Mouse (Mus musculus) 3134 (cell line): Measurements from ENCODE around the gene Samd15.
"Not testable (repeated sequence)": the region's sequence is repeated elsewhere in the genome, so short reads cannot be mapped to it uniquely, and the experiment has no call there.

Source experiments
- DNase-seq: peaks from one replicate; pipeline ENCODE4 v3.0.0-alpha.2; 2011; ENCODE audit warnings: low spot score; ENCODE audit not compliant: insufficient read length; ENCODE audit errors: extremely low read depth

Samd15 gene

GRCm38 (mm10) chr12:87199206-87199972 is at the start of gene Samd15:
Samd15 (plus strand) TSS chr12:87199723.
- no peak for DNase-seq

- DNase-seq = not testable (repeated sequence)
Observed at GRCm38 (mm10) chr12:87154448-87154847, 45.1 kb upstream of the Samd15 start.

GRCm38 (mm10) chr12:87157361-87157760 is 42.2 kb upstream of the Samd15 start:
- DNase-seq = no peak

GRCm38 (mm10) chr12:87158099-87158498 is 41.4 kb upstream of the Samd15 start:
- no peak for DNase-seq

GRCm38 (mm10) chr12:87160310-87160709 is 39.2 kb upstream of the Samd15 start:
- no peak for DNase-seq

- DNase-seq = no peak
Observed at GRCm38 (mm10) chr12:87160815-87161214, 38.7 kb upstream of the Samd15 start.

- DNase-seq = no peak
Observed at GRCm38 (mm10) chr12:87175194-87175946, 24.2 kb upstream of the Samd15 start.

GRCm38 (mm10) chr12:87177631-87178030 is 21.9 kb upstream of the Samd15 start:
- no peak for DNase-seq

- DNase-seq = no peak
Observed at GRCm38 (mm10) chr12:87193008-87193407, 6.5 kb upstream of the Samd15 start.

GRCm38 (mm10) chr12:87195069-87195468 is 4.5 kb upstream of the Samd15 start:
- DNase-seq = no peak

- no peak for DNase-seq
Observed at GRCm38 (mm10) chr12:87196310-87196709, 3.2 kb upstream of the Samd15 start.

- no peak for DNase-seq
Observed at GRCm38 (mm10) chr12:87198792-87199191, 731 bp upstream of the Samd15 start.

- peak; percentile 80 for DNase-seq
Observed at GRCm38 (mm10) chr12:87199973-87200586, 557 bp downstream of the Samd15 start, which contains the start of gene Tmed8. Tmed8 (minus strand) TSS chr12:87200454.

- DNase-seq = no peak
Observed at GRCm38 (mm10) chr12:87201694-87202093, 2.2 kb downstream of the Samd15 start.

GRCm38 (mm10) chr12:87205789-87206188 is 6.3 kb downstream of the Samd15 start:
- DNase-seq = not testable (repeated sequence)

- no peak for DNase-seq
Observed at GRCm38 (mm10) chr12:87212844-87213606, 13.5 kb downstream of the Samd15 start.

GRCm38 (mm10) chr12:87216053-87216452 is 16.5 kb downstream of the Samd15 start:
- no peak for DNase-seq

- no peak for DNase-seq
Observed at GRCm38 (mm10) chr12:87217596-87217995, 18.1 kb downstream of the Samd15 start.

GRCm38 (mm10) chr12:87219362-87219761 is 19.8 kb downstream of the Samd15 start:
- no peak for DNase-seq

- no peak for DNase-seq
Observed at GRCm38 (mm10) chr12:87224950-87225349, 25.4 kb downstream of the Samd15 start.

- DNase-seq = no peak
Observed at GRCm38 (mm10) chr12:87226801-87227200, 27.3 kb downstream of the Samd15 start.
